Mouse (Mus musculus) limb, embryonic 14.5 days (tissue): ENCODE data around the gene Dhrs7. TPM values are rescaled to one million over a fixed set of nuclear protein-coding genes. Genes with fewer than 3 reads are reported as not detected.
"Not testable (repeated sequence)": the region's sequence is repeated elsewhere in the genome, so short reads cannot be mapped to it uniquely, and the experiment has no call there.

Experiments used
- ATAC-seq: fragments of 200-750 bp; cut with Nextera tagmentation; 2 replicates; pipeline ENCODE4 v1.8.0; 2017; ENCODE audit warnings: low read depth, moderate number of reproducible peaks, moderate TSS enrichment; ENCODE audit not compliant: low FRiP score
- DNase-seq: peaks from one replicate; pipeline ENCODE4 v3.0.0-alpha.2; 2015; ENCODE audit warnings: low spot score
- H3K27ac ChIP-seq: fragments of 300-500 bp; sonication (generic); replicated peaks from 2 replicates; pipeline ENCODE4 v1.5.1; 2014; ENCODE audit warnings: low read depth, mild to moderate bottlenecking, low read length, moderate library complexity, mixed read lengths
- H3K27me3 ChIP-seq: fragments of 300-500 bp; sonication (generic); 2 replicates; pipeline ENCODE4 v1.6.1; 2014; ENCODE audit warnings: low read length, mixed read lengths; ENCODE audit not compliant: control insufficient read depth, insufficient read depth
- H3K36me3 ChIP-seq: fragments of 300-500 bp; sonication (generic); 2 replicates; pipeline ENCODE4 v1.6.1; 2014; ENCODE audit warnings: mild to moderate bottlenecking, low read length, moderate library complexity, mixed read lengths; ENCODE audit not compliant: control insufficient read depth, insufficient read depth
- H3K4me1 ChIP-seq: fragments of 300-500 bp; sonication (generic); 2 replicates; pipeline ENCODE4 v1.6.1; 2014; ENCODE audit warnings: antibody characterized with exemption, low read length, mixed read lengths; ENCODE audit not compliant: control insufficient read depth, insufficient read depth
- H3K4me2 ChIP-seq: fragments of 300-500 bp; sonication (generic); replicated peaks from 2 replicates; pipeline ENCODE4 v1.6.1; 2014; ENCODE audit warnings: low read depth, mild to moderate bottlenecking, low read length, moderate library complexity; ENCODE audit not compliant: severe bottlenecking
- H3K4me3 ChIP-seq: fragments of 300-500 bp; sonication (generic); replicated peaks from 2 replicates; pipeline ENCODE4 v1.5.1; 2014; ENCODE audit warnings: low read length
- H3K9ac ChIP-seq: fragments of 300-500 bp; sonication (generic); 2 replicates; pipeline ENCODE4 v1.6.1; 2014; ENCODE audit warnings: mild to moderate bottlenecking, low read depth, low read length, moderate library complexity; ENCODE audit not compliant: severe bottlenecking
- H3K9me3 ChIP-seq: fragments of 300-500 bp; sonication (generic); 2 replicates; pipeline ENCODE4 v1.6.1; 2016; ENCODE audit warnings: low read length; ENCODE audit not compliant: control insufficient read depth
- POLR2A ChIP-seq: fragments of 200-500 bp; IDR thresholded peaks from 2 replicates; pipeline ENCODE4 v1.8.0; 2012; ENCODE audit warnings: inconsistent platforms, mild to moderate bottlenecking, moderate library complexity, borderline replicate concordance; ENCODE audit not compliant: insufficient read depth, insufficient read length; ENCODE audit errors: extremely low read depth
- WGBS: fragments of 180-500 bp; shearing (Covaris S2); extraction: QIAGEN DNeasy Blood & Tissue Kit; methylation state at CpG from one replicate; pipeline ENCODE4 v1.1.7; 2014; 5-methylcytosine and 5-hydroxymethylcytosine counted together
- polyA plus RNA-seq, 2 experiments: library from polyadenylated mRNA; depleted of rRNA in 1 of 2; stranded (reverse) in 1 of 2; unstranded in 1 of 2; fragments of >200 nt; fragmentation: Nextera tagmentation in 1 of 2; extraction: Ambion mirVana in 1 of 2; gene quantifications; 2 replicates each; pipeline versions ENCODE4 v1.2.1 to v1.2.3; 2012 to 2014

The Dhrs7 gene
- polyA plus RNA-seq, 2 experiments, result 18.6 to 38.6 TPM

- 75% methylated on average over 12 of the region's 12 CpGs for WGBS
- H3K27me3 ChIP-seq, result no peaks in the 10 kb centered on the region
- no peak overlapping the region for H3K4me2 ChIP-seq
- no peak overlapping the region for H3K27ac ChIP-seq
- H3K4me3 ChIP-seq, result no peak overlapping the region
- peak; percentile 5 for DNase-seq
- no peak for ATAC-seq
- H3K4me1 ChIP-seq, result no peaks in the 10 kb centered on the region
- H3K9me3 ChIP-seq, result no peaks in the 10 kb centered on the region
- TF ChIP-seq POLR2A, result no peak
- no peak overlapping the region for H3K9ac ChIP-seq
- no peaks in the 10 kb centered on the region for H3K36me3 ChIP-seq
Measured at GRCm38 (mm10) chr12:72694438-72694837, 29.7 kb upstream of the Dhrs7 start.

GRCm38 (mm10) chr12:72693895-72694294, 29.2 kb upstream of the Dhrs7 start:
- H3K9me3 ChIP-seq, result no peaks in the 10 kb centered on the region
- WGBS, result 47% methylated on average over 6 of the region's 6 CpGs
- no peaks in the 10 kb centered on the region for H3K4me1 ChIP-seq
- ATAC-seq (no peak), DNase-seq (peak; percentile 81)
- no peak for TF ChIP-seq POLR2A
- H3K4me2 ChIP-seq, result no peak overlapping the region
- H3K27ac ChIP-seq, result no peak overlapping the region
- H3K27me3 ChIP-seq, result no peaks in the 10 kb centered on the region
- H3K36me3 ChIP-seq, result no peaks in the 10 kb centered on the region
- no peak overlapping the region for H3K4me3 ChIP-seq
- H3K9ac ChIP-seq, result no peak overlapping the region

- not testable (repeated sequence) for ATAC-seq, H3K27ac ChIP-seq, H3K27me3 ChIP-seq, H3K4me3 ChIP-seq, DNase-seq, H3K9ac ChIP-seq, H3K4me1 ChIP-seq, H3K9me3 ChIP-seq, H3K36me3 ChIP-seq, H3K4me2 ChIP-seq
- 59% methylated on average over 2 of the region's 2 CpGs for WGBS
Measured at GRCm38 (mm10) chr12:72688281-72688680, 23.6 kb upstream of the Dhrs7 start.

GRCm38 (mm10) chr12:72687741-72688140, 23.0 kb upstream of the Dhrs7 start:
- not testable (repeated sequence) for H3K36me3 ChIP-seq, H3K4me1 ChIP-seq, H3K4me3 ChIP-seq, H3K27ac ChIP-seq, DNase-seq, H3K9ac ChIP-seq, ATAC-seq, H3K9me3 ChIP-seq, H3K4me2 ChIP-seq, H3K27me3 ChIP-seq
- WGBS, result 48% methylated on average over 6 of the region's 6 CpGs

- not testable (repeated sequence) for H3K36me3 ChIP-seq, H3K4me2 ChIP-seq, H3K27me3 ChIP-seq, H3K9me3 ChIP-seq, H3K27ac ChIP-seq, H3K4me1 ChIP-seq, H3K9ac ChIP-seq, ATAC-seq, H3K4me3 ChIP-seq, DNase-seq
- WGBS, result 64% methylated on average over 4 of the region's 4 CpGs
Measured at GRCm38 (mm10) chr12:72686566-72686965, 21.9 kb upstream of the Dhrs7 start.

GRCm38 (mm10) chr12:72683612-72684011, 18.9 kb upstream of the Dhrs7 start:
- H3K9ac ChIP-seq, result no peak overlapping the region
- H3K9me3 ChIP-seq, result no peaks in the 10 kb centered on the region
- 93% methylated on average over 3 of the region's 3 CpGs for WGBS
- no peaks in the 10 kb centered on the region for H3K36me3 ChIP-seq
- DNase-seq, result no peak
- no peaks in the 10 kb centered on the region for H3K27me3 ChIP-seq
- ATAC-seq, result no peak
- H3K4me1 ChIP-seq, result no peaks in the 10 kb centered on the region
- no peak overlapping the region for H3K27ac ChIP-seq
- no peak overlapping the region for H3K4me2 ChIP-seq
- no peak overlapping the region for H3K4me3 ChIP-seq
- TF ChIP-seq POLR2A, result no peak
